Mouse (Mus musculus): Measurements from ENCODE around the gene Afg3l1. TPM values are rescaled to one million over a fixed set of nuclear protein-coding genes. Genes with fewer than 3 reads are reported as not detected.
"Not testable (repeated sequence)": the region's sequence is repeated elsewhere in the genome, so short reads cannot be mapped to it uniquely, and the experiment has no call there.

Gene Afg3l1
- polyA plus RNA-seq, 1 experiment from 2014 or later, result 55.9 TPM

DNA sequence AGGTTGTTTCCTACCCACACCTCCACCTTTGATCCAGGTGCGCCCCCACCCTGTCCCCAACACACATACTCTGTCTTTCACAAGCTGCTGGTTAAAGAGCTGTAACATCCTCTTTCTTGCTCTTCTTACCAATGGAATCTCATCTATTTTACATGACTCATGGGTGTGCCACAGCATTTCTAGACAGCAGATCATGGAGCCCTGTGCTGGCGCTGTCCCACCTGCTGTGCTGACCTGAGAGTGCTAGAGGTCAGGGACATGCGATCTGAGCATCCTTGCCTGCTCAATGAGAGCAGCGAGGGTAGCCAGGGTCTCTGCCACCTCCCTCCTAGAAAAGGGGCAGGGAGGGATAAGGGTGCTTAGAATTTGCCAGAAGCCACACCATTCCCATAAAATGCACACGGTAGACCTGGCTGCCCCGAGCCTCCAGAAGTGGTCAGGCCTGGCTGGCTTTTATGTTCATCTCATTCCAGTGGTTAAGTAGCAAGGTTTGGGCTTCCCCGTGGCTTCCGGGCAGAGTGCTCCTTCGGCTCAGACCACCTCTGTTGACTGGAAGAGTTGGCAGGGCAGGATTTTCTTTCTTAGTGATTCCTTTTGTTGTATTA lies 27.0 kb downstream of the Afg3l1 start:
- Histone ChIP-seq H3K27ac (0 out of 2 replicates have a peak overlapping the region, but pooled peaks have one; percentile 14), H3K9ac (no peak overlapping the region), H3K27me3 (no peaks in the 10 kb centered on the region), H3K4me2 (no peak overlapping the region), H3K4me3 (no peak overlapping the region), H3K4me1 (no peaks in the 10 kb centered on the region), H3K36me3 (ENCODE audit: poor library complexity, severe bottlenecking) (peaks cover 100% of the 10 kb centered on the region), H3K9me3 (replicated peaks) (no peaks in the 10 kb centered on the region)
- WGBS, result 94% methylated on average over 9 of the region's 9 CpGs
- ATAC-seq, result no peak

DNA sequence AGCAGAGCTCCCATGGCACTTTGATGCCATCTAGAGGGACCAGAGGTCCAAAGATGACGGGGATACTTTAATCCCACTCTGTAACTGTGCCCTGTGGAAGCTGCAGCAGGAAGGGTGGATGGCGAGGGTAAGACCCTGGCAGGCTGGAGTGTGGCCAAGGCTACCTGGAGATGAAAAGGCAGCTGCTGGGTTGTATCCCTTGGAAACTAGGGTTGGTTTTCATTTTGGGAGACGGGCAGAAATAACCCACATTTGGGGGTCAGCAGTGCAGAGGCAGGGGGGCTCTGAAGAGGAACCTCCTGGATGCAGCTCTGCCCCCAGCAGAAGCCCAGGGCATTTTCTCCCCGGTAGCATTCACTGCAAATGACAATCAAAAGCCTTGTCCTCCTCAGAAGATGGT lies 27.6 kb downstream of the Afg3l1 start:
- H3K4me1 ChIP-seq, result no peaks in the 10 kb centered on the region
- ATAC-seq, result no peak
- no peak overlapping the region for H3K4me3 ChIP-seq
- H3K27ac ChIP-seq, result 0 out of 2 replicates have a peak overlapping the region, but pooled peaks have one; percentile 14
- WGBS, result 71% methylated on average over 4 of the region's 4 CpGs
- no peaks in the 10 kb centered on the region for H3K9me3 ChIP-seq (replicated peaks)
- no peak overlapping the region for H3K9ac ChIP-seq
- peaks cover 100% of the 10 kb centered on the region for H3K36me3 ChIP-seq (ENCODE audit: poor library complexity, severe bottlenecking)
- no peak overlapping the region for H3K4me2 ChIP-seq
- H3K27me3 ChIP-seq, result no peaks in the 10 kb centered on the region

DNA sequence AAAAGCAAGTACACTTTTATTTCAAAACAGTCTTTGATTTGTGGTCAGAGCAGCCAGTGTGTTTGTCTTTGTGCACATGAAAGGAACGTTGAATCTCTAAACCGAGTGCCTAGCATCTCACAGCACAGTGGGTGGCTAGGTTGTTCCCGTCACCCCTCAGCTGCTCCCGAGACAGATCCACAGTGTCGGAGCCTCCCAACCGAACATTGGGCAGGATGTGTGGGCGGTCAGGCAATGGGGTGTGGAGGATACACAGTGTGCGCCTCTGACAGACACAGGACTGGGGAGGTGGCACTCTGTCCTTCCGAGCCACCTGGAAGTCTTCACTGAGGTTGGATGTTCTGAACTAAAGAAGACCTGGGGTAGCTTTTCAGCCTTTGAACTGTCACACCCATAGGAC lies 28.0 kb downstream of the Afg3l1 start:
- H3K4me2 ChIP-seq, result no peak overlapping the region
- H3K36me3 ChIP-seq (ENCODE audit: poor library complexity, severe bottlenecking), result peaks cover 100% of the 10 kb centered on the region
- H3K27ac ChIP-seq, result no peak overlapping the region
- no peaks in the 10 kb centered on the region for H3K27me3 ChIP-seq
- H3K4me1 ChIP-seq, result no peaks in the 10 kb centered on the region
- ATAC-seq, result no peak
- H3K4me3 ChIP-seq, result no peak overlapping the region
- H3K9me3 ChIP-seq (replicated peaks), result no peaks in the 10 kb centered on the region
- WGBS, result 81% methylated on average over 9 of the region's 9 CpGs
- no peak overlapping the region for H3K9ac ChIP-seq

DNA sequence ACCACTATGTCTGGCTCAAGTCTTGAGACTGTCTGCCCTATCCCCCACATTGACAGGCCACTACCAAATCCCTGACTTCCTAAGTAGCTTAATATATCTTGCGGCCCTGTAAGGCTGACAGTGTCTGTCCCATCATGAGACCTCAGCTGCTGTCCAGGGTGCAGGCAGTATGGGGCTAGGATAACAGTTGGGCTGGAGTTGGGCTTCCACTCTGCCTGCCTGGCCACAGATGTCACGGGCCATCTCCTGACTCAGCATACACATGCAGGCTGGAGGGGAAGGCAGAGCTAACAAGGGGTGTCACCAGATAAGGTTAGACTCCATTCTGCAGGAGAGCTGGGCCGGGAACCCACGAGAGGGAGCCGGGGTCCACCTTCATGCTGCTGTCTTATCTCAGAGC lies 29.4 kb downstream of the Afg3l1 start:
- no peaks in the 10 kb centered on the region for H3K4me1 ChIP-seq
- no peak for ATAC-seq
- 93% methylated on average over 5 of the region's 5 CpGs for WGBS
- H3K27me3 ChIP-seq, result no peaks in the 10 kb centered on the region
- no peak overlapping the region for H3K4me2 ChIP-seq
- H3K9ac ChIP-seq, result no peak overlapping the region
- no peak overlapping the region for H3K4me3 ChIP-seq
- no peaks in the 10 kb centered on the region for H3K9me3 ChIP-seq (replicated peaks)
- no peak overlapping the region for H3K27ac ChIP-seq
- H3K36me3 ChIP-seq (ENCODE audit: poor library complexity, severe bottlenecking), result peaks cover 90% of the 10 kb centered on the region

DNA sequence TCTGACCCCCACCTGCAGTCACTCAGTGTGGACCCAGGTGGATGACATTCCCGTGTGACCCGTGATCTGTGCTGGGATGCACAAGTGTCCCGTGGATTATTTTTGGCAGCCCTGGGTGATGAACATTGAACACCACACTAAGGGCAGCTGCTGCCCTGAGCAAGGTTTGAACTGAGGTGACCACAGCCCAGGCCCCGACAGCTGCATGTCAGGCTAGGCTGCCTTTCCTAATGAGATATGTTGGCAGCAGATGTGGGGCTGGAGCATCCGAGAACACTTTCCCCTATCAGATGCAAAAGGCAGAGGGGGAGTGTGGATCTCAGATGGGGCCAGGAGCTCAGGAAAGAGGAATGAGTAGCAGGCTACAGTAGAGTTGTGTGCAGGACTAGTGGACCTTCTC lies 33.1 kb downstream of the Afg3l1 start:
- 89% methylated on average over 5 of the region's 5 CpGs for WGBS
- no peaks in the 10 kb centered on the region for H3K9me3 ChIP-seq (replicated peaks)

DNA sequence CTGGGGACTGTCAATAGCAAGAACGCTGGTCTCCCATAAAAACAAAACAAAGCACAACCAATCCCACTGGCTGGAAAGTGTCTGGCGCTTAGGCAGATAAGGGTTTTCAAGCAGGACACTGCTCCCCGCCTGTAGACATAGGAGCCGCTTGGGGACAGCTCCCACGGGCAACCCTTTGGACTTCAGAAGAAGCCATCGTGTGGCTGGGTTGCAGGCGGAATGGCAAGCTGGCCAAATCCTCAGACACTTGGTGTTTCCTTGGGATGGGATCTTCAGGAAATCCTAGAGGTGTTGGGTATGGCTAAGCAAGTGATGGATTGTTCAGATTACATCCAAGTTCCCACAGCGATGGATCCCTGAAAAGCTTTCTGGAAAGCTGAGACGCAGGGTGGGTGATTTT lies 36.4 kb downstream of the Afg3l1 start:
- Histone ChIP-seq H3K4me3 (peak overlapping the region; percentile 80), H3K36me3 (ENCODE audit: poor library complexity, severe bottlenecking) (peaks cover 20% of the 10 kb centered on the region), H3K27ac (peak overlapping the region; percentile 90), H3K9ac (peak overlapping the region; percentile 91), H3K4me2 (peak overlapping the region; percentile 82), H3K27me3 (peaks cover 7% of the 10 kb centered on the region; the same call in 1 of the 2 replicates), H3K4me1 (peaks cover 35% of the 10 kb centered on the region), H3K9me3 (replicated peaks) (no peaks in the 10 kb centered on the region)
- no peak for ATAC-seq
- WGBS, result 2% methylated on average over 9 of the region's 9 CpGs

More for the DNA sequence above, 33.1 kb downstream of the Afg3l1 start:
- H3K9ac ChIP-seq, result no peak overlapping the region
- peaks cover 53% of the 10 kb centered on the region for H3K36me3 ChIP-seq (ENCODE audit: poor library complexity, severe bottlenecking)
- no peak overlapping the region for H3K27ac ChIP-seq
- H3K27me3 ChIP-seq, result no peaks in the 10 kb centered on the region
- ATAC-seq, result no peak
- no peak overlapping the region for H3K4me2 ChIP-seq
- H3K4me3 ChIP-seq, result no peak overlapping the region
- H3K4me1 ChIP-seq, result peaks cover 25% of the 10 kb centered on the region

DNA sequence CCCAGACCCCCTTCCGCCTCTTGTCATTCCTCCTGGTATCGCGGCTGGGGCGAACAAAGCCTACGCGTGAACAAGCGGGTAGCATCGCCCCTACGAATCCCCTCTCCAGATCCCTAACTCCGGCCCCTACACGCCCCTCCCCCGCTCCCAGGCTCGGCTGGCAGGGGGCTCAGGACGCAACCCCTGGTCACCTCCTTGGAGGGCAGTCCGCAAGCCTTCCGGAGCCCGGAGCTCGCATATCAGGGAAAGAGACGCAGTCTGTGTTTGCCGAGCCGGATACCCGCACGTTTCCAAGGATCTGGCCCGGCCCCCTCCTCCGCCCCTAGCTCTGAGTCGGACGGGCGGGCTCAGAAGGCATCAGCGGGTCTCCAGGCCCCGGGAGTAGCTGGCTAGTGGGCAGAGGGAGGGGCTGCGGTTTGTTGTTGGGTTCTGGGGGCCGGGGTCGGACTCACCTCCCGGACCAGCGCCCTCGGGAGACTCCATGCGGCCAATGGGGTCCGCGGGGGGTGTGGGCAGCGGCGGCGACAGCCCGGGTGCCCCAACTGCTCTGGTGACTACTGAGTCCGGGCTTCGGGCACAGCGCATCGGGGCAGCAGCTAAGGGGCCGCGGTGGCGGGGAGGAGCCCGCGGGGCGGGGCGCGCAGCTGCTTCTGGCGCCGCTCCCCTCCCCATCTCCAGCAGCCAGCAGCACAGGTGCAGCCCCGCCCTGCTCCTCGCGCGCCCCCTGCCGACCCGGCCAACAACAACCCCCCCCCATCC lies 37.3 kb downstream of the Afg3l1 start, which contains the start of gene Dbndd1:
TSS of gene Dbndd1 (minus strand) at position 683 of the 759 bp plus-strand sequence.
- WGBS, result 2% methylated on average over 44 of the region's 63 CpGs
- Histone ChIP-seq H3K9me3 (replicated peaks) (no peaks in the 10 kb centered on the region), H3K4me3 (peak within 1 kb of the TSS; percentile 80), H3K4me1 (peaks cover 41% of the 10 kb centered on the region), H3K9ac (peak within 1 kb of the TSS; percentile 91), H3K4me2 (peak within 1 kb of the TSS; percentile 82), H3K27ac (peak within 1 kb of the TSS; percentile 90), H3K36me3 (ENCODE audit: poor library complexity, severe bottlenecking) (peaks cover 11% of the 10 kb centered on the region), H3K27me3 (peaks cover 7% of the 10 kb centered on the region; the same call in 1 of the 2 replicates)
- peak; percentile 58 for ATAC-seq

DNA sequence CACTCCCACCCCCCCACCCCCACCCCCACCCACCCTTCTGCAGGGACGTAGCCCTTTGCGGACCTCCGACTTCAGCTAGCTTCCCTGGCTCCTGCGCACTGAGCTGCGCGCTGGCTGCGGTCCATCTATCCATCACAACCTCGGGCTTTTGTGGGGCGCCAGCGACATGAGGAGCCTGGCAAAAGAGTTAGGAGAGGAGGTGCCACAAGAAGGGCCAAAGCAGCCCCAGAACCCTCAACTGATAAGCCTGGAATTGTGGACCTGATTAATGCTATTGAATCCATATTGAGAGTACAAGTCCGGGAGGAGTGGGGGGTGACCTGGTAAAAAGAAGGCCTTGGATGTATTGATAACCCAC lies 37.8 kb downstream of the Afg3l1 start:
- peak overlapping the region; percentile 82 for H3K4me2 ChIP-seq
- H3K27me3 ChIP-seq, result peaks cover 7% of the 10 kb centered on the region; the same call in 1 of the 2 replicates
- H3K9me3 ChIP-seq (replicated peaks), result no peaks in the 10 kb centered on the region
- peak overlapping the region; percentile 20; the same call in 1 of the 2 replicates for H3K27ac ChIP-seq
- H3K36me3 ChIP-seq (ENCODE audit: poor library complexity, severe bottlenecking), result peaks cover 9% of the 10 kb centered on the region; the same call in 1 of the 2 replicates
- peak overlapping the region; percentile 80 for H3K4me3 ChIP-seq
- H3K4me1 ChIP-seq, result peaks cover 45% of the 10 kb centered on the region
- ATAC-seq, result peak; percentile 16
- WGBS, result 0% methylated on average over 11 of the region's 11 CpGs
- peak overlapping the region; percentile 14 for H3K9ac ChIP-seq

DNA sequence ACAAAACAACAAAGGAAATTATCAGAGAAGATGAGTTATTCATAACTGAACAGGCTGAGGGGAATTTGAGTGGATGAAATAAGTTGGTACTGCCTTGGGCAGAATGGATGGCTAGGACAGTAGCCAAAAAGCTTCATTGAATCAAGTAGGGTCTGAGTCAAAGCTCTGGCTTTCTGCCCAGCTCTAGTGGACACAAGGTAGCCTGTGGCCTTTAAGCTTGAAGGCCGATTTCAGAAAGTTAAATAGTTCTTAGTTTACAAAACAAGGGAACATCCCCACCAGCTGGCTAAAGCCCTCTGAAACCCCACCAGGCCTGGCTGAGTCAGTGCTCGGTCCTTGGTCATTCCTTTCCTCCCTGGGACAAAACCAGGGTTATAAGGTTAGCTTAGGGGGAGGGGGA lies 38.9 kb downstream of the Afg3l1 start:
- peaks cover 7% of the 10 kb centered on the region; the same call in 1 of the 2 replicates for H3K27me3 ChIP-seq
- H3K9ac ChIP-seq, result no peak overlapping the region
- ATAC-seq, result no peak
- peaks cover 45% of the 10 kb centered on the region for H3K4me1 ChIP-seq
- 40% methylated on average over 2 of the region's 2 CpGs for WGBS
- H3K9me3 ChIP-seq (replicated peaks), result no peaks in the 10 kb centered on the region
- no peak overlapping the region for H3K27ac ChIP-seq
- H3K4me3 ChIP-seq, result no peak overlapping the region
- H3K4me2 ChIP-seq, result no peak overlapping the region
- peaks cover 12% of the 10 kb centered on the region for H3K36me3 ChIP-seq (ENCODE audit: poor library complexity, severe bottlenecking)

DNA sequence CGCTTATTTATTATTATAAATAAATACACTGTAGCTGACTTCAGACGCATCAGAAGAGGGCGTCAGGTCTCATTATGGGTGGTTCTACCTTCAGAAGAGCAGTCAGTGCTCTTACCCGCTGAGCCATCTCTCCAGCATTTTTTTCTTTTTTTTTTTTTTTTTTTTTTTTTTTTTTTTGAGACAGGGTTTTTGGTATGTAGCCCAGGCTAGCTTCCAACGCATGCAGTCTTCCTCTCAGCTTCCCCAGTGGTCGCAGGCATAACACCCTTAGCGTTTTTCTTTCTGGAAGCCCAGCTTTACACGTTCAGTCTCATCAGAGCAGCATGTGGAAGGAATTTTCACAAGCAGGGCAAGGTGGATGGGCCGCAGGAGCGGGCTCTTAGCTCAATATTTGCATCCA lies 40.5 kb downstream of the Afg3l1 start:
- ATAC-seq, result no peak
- WGBS, result 38% methylated on average over 10 of the region's 10 CpGs

DNA sequence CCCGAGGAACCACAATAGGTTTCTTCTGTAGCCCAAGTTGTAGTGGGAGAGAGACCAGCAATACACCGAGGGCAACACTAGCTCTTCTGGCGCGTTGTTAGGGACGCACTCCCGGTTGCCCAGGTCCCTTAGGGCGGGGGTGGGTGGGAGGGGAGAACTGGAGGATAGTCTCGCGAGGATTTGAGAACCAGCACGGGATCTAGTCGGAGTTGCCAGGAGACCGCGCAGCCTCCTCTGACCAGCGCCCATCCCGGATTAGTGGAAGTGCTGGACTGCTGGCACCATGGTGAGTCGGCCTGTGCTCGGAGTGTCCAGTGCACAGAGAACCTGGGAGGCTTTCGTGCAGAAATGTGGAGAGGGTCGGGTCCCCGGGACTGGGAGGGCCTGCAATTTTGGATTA lies 41.0 kb downstream of the Afg3l1 start, which contains the start of gene Gas8:
TSS of gene Gas8 (plus strand) at position 168 of the 400 bp plus-strand sequence.
- Histone ChIP-seq H3K4me1 (peaks cover 31% of the 10 kb centered on the region), H3K27ac (no peak within 1 kb of the TSS), H3K27me3 (peaks cover 7% of the 10 kb centered on the region; the same call in 1 of the 2 replicates), H3K9ac (peak within 1 kb of the TSS; percentile 92), H3K4me2 (peak within 1 kb of the TSS; percentile 97), H3K36me3 (ENCODE audit: poor library complexity, severe bottlenecking) (peaks cover 30% of the 10 kb centered on the region), H3K9me3 (replicated peaks) (no peaks in the 10 kb centered on the region), H3K4me3 (peak within 1 kb of the TSS; percentile 81)
- under 1% methylated on average over 20 of the region's 20 CpGs for WGBS
- peak; percentile 93 for ATAC-seq

More for the DNA sequence above, 40.5 kb downstream of the Afg3l1 start:
- H3K9ac ChIP-seq, result peak overlapping the region; percentile 45; the same call in 1 of the 2 replicates
- peak overlapping the region; percentile 97 for H3K4me2 ChIP-seq
- peak overlapping the region; percentile 81 for H3K4me3 ChIP-seq
- peaks cover 7% of the 10 kb centered on the region; the same call in 1 of the 2 replicates for H3K27me3 ChIP-seq
- H3K27ac ChIP-seq, result no peak overlapping the region
- no peaks in the 10 kb centered on the region for H3K9me3 ChIP-seq (replicated peaks)
- peaks cover 26% of the 10 kb centered on the region for H3K36me3 ChIP-seq (ENCODE audit: poor library complexity, severe bottlenecking)
- peaks cover 36% of the 10 kb centered on the region for H3K4me1 ChIP-seq

DNA sequence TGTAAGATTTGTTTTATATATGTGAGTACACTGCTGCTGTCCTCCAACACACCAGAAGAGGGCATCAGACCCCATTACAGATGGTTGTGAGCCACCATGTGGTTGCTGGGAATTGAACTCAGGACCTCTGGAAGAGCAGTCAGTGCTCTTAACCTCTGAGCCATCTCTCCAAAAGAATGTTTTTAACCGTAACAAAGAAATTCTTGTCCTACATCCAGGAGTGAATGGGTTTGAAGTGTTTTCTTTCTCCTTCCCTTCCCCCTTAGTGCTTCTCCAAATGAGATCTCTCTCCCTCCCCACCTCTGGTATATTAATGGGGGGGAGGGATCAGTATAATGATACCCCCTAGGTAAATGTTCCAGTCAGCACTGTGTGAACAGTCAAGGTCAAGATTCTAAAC lies 42.3 kb downstream of the Afg3l1 start:
- peaks cover 23% of the 10 kb centered on the region for H3K4me1 ChIP-seq
- 0 out of 2 replicates have a peak overlapping the region, but pooled peaks have one; percentile 92 for H3K9ac ChIP-seq
- not testable (repeated sequence) for H3K27ac ChIP-seq; H3K4me2 ChIP-seq; ATAC-seq; H3K4me3 ChIP-seq; H3K9me3 ChIP-seq (replicated peaks); H3K27me3 ChIP-seq
- WGBS, result 92% methylated on average over 1 of the region's 1 CpGs
- H3K36me3 ChIP-seq (ENCODE audit: poor library complexity, severe bottlenecking), result peaks cover 44% of the 10 kb centered on the region
